Mouse (Mus musculus): ENCODE measurements around the gene Rilpl1. TPM values are rescaled to one million over a fixed set of nuclear protein-coding genes. Genes with fewer than 3 reads are reported as not detected.

Rilpl1 gene
- polyA plus RNA-seq, 1 experiment from 2014 or later: 16.4 TPM

DNA sequence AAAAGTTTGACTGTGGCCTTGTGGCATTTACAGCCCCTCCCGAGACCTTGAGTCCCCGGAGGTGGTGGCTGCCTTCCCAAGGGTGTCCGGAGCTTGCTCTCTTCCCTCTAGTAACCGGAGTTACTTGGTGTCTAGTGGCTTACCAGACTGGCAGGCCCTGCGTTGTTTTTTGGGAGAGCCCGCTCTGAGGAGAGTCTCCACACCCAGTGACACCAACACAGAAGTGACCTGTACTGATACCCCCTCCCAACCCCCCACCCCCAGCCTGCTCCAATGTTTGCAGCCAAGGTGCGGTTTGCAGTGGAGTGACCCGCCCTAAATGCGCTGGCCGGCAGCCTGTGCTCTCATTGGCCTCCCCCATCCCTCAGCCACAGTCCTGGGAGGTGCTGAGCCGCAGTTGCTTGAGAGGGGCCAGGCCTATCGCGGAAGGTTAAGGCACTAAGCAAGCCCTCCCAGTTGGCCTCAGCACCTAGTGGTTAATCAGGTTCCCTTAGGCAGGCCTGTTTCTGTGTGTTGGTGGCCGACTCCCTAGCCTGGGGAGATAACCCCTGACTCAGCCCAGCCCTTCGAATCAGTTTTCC, 84.8 kb downstream of the Rilpl1 start:
- no peaks in the 10 kb centered on the region for H3K27me3 ChIP-seq (ENCODE audit: control insufficient read depth, insufficient read depth, low read length)
- H3K4me3 ChIP-seq (ENCODE audit: low read depth, low read length): peak overlapping the region; percentile 87
- 5% methylated on average over 15 of the region's 15 CpGs for WGBS
- no peaks in the 10 kb centered on the region for H3K9me3 ChIP-seq (ENCODE audit: control insufficient read depth, low read length)
- peaks cover 6% of the 10 kb centered on the region; the same call in 1 of the 2 replicates for H3K36me3 ChIP-seq (ENCODE audit: control insufficient read depth, insufficient read depth, low read length)
- H3K27ac ChIP-seq (ENCODE audit: low read depth, low read length): peak overlapping the region; percentile 81
- no peaks in the 10 kb centered on the region; the same call in 1 of the 2 replicates for H3K4me1 ChIP-seq (replicated peaks; ENCODE audit: control insufficient read depth, insufficient read depth, low read length)
- peak overlapping the region; percentile 92 for H3K9ac ChIP-seq (ENCODE audit: low read depth, low read length)
- ATAC-seq (ENCODE audit: low FRiP score) (peak; percentile 60), DNase-seq (ENCODE audit: low spot score) (peak; percentile 50)
- peak overlapping the region; percentile 93 for H3K4me2 ChIP-seq (replicated peaks; ENCODE audit: low read depth, low read length)

- Histone ChIP-seq H3K27ac (ENCODE audit: low read depth, low read length) (peak overlapping the region; percentile 81), H3K4me3 (ENCODE audit: low read depth, low read length) (peak overlapping the region; percentile 87), H3K9ac (ENCODE audit: low read depth, low read length) (peak overlapping the region; percentile 92), H3K4me2 (replicated peaks; ENCODE audit: low read depth, low read length) (peak overlapping the region; percentile 93), H3K36me3 (ENCODE audit: control insufficient read depth, insufficient read depth, low read length) (peaks cover 6% of the 10 kb centered on the region; the same call in 1 of the 2 replicates), H3K4me1 (replicated peaks; ENCODE audit: control insufficient read depth, insufficient read depth, low read length) (no peaks in the 10 kb centered on the region; the same call in 1 of the 2 replicates), H3K9me3 (ENCODE audit: control insufficient read depth, low read length) (no peaks in the 10 kb centered on the region), H3K27me3 (ENCODE audit: control insufficient read depth, insufficient read depth, low read length) (no peaks in the 10 kb centered on the region)
- DNase-seq (ENCODE audit: low spot score) (no peak), ATAC-seq (ENCODE audit: low FRiP score) (peak; percentile 68)
- WGBS: 0% methylated on average over 12 of the region's 77 CpGs
Measured at GRCm38 (mm10) chr5:124445621-124446293, 85.4 kb downstream of the Rilpl1 start.

DNA sequence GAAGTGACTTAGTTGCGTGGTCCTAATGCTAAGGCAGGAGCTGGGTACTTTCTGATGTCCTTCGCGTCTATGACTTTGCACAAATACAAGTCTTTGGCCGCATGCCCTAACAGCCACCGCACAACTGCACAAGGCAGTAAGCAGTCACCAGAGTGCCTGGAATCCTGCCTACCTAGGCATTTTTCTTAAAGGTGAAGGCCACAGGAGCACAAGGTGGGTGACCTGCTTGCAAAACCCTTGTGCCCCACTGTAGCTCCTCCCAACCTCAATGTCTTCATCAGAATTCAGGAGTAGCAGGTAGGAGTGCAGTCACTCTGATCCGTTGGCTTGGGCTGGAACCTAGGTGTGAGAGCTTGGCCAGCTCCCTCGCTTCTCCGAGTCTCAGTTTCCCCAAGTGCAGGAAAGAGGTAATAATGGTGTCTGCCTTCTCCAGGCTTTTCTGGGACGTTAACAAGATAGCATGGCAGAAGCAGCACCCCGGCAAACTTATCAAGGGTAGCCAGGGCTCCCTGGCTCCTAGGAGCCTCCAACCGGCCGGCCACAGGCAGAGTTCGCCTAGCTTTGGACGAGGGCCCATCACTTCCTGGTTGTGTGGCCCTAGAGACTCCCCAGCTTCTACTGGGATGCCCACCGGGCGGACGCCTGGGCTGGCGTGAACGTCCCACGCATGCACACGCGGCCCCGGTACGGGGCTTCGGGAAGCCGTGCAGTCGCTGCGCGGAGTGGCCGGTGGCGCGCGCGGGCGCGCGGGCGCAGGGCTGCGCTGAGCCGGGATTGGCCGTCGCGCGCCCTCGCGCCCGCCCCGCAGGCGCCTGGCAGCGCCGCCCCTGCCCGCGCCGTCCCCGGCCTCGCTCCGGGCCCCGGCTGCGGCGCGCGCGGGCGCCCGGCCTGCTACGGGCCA, 86.3 kb downstream of the Rilpl1 start:
- Histone ChIP-seq H3K9me3 (ENCODE audit: control insufficient read depth, low read length) (no peaks in the 10 kb centered on the region), H3K4me3 (ENCODE audit: low read depth, low read length) (peak overlapping the region; percentile 87), H3K27ac (ENCODE audit: low read depth, low read length) (peak overlapping the region; percentile 81), H3K9ac (ENCODE audit: low read depth, low read length) (peak overlapping the region; percentile 92), H3K4me1 (replicated peaks; ENCODE audit: control insufficient read depth, insufficient read depth, low read length) (no peaks in the 10 kb centered on the region; the same call in 1 of the 2 replicates), H3K36me3 (ENCODE audit: control insufficient read depth, insufficient read depth, low read length) (peaks cover 3% of the 10 kb centered on the region; the same call in 1 of the 2 replicates), H3K27me3 (ENCODE audit: control insufficient read depth, insufficient read depth, low read length) (no peaks in the 10 kb centered on the region), H3K4me2 (replicated peaks; ENCODE audit: low read depth, low read length) (peak overlapping the region; percentile 93)
- WGBS: 10% methylated on average over 33 of the region's 66 CpGs
- peak; percentile 87 for ATAC-seq (ENCODE audit: low FRiP score)
- DNase-seq (ENCODE audit: low spot score): peak; percentile 86

GRCm38 (mm10) chr5:124444208-124444607, 87.0 kb downstream of the Rilpl1 start:
- H3K36me3 ChIP-seq (ENCODE audit: control insufficient read depth, insufficient read depth, low read length): peaks cover 3% of the 10 kb centered on the region; the same call in 1 of the 2 replicates

More at GRCm38 (mm10) chr5:124444208-124444607, 87.0 kb downstream of the Rilpl1 start:
- Histone ChIP-seq H3K4me2 (replicated peaks; ENCODE audit: low read depth, low read length) (no peak overlapping the region; the same call in 1 of the 2 replicates), H3K27ac (ENCODE audit: low read depth, low read length) (no peak overlapping the region; the same call in 1 of the 2 replicates), H3K4me3 (ENCODE audit: low read depth, low read length) (no peak overlapping the region; the same call in 1 of the 2 replicates), H3K27me3 (ENCODE audit: control insufficient read depth, insufficient read depth, low read length) (no peaks in the 10 kb centered on the region), H3K9me3 (ENCODE audit: control insufficient read depth, low read length) (no peaks in the 10 kb centered on the region), H3K4me1 (replicated peaks; ENCODE audit: control insufficient read depth, insufficient read depth, low read length) (no peaks in the 10 kb centered on the region; the same call in 1 of the 2 replicates), H3K9ac (ENCODE audit: low read depth, low read length) (no peak overlapping the region)
- ATAC-seq (ENCODE audit: low FRiP score) (no peak), DNase-seq (ENCODE audit: low spot score) (no peak)
- WGBS: 69% methylated on average over 3 of the region's 3 CpGs

Other genes with a start within 250 kb of the Rilpl1 start
- gene Mphosph9, start 203.4 kb downstream of the Rilpl1 start, polyA plus RNA-seq (2014; fragmentation: Nextera tagmentation; extraction: Ambion mirVana): 15.5 and 20.5 TPM in 2 replicates
- 17.4 and 19.7 TPM in 2 replicates for gene 2810006K23Rik, start 203.3 kb downstream of the Rilpl1 start, polyA plus RNA-seq (2014; fragmentation: Nextera tagmentation; extraction: Ambion mirVana)
- gene Cdk2ap1, start 168.3 kb downstream of the Rilpl1 start, polyA plus RNA-seq (2014; fragmentation: Nextera tagmentation; extraction: Ambion mirVana): 155 and 243 TPM in 2 replicates
- gene Sbno1, start 105.4 kb downstream of the Rilpl1 start, polyA plus RNA-seq (2014; fragmentation: Nextera tagmentation; extraction: Ambion mirVana): 92.9 and 116 TPM in 2 replicates
- gene Kmt5a, start 91.5 kb downstream of the Rilpl1 start, polyA plus RNA-seq (2014; fragmentation: Nextera tagmentation; extraction: Ambion mirVana): 52.2 and 83.1 TPM in 2 replicates
- 19.2 and 20.8 TPM in 2 replicates for gene Rilpl2, start 53.0 kb downstream of the Rilpl1 start, polyA plus RNA-seq (2014; fragmentation: Nextera tagmentation; extraction: Ambion mirVana)
- gene Snrnp35, start 48.3 kb downstream of the Rilpl1 start, polyA plus RNA-seq (2014; fragmentation: Nextera tagmentation; extraction: Ambion mirVana): 15.2 and 15.7 TPM in 2 replicates
- gene Tmed2, start 9.3 kb upstream of the Rilpl1 start, polyA plus RNA-seq (2014; fragmentation: Nextera tagmentation; extraction: Ambion mirVana): 474 and 506 TPM in 2 replicates
- 15.6 and 17.6 TPM in 2 replicates for gene Ddx55, start 21.5 kb upstream of the Rilpl1 start, polyA plus RNA-seq (2014; fragmentation: Nextera tagmentation; extraction: Ambion mirVana)
- 82.2 and 83.5 TPM in 2 replicates for gene Eif2b1, start 47.7 kb upstream of the Rilpl1 start, polyA plus RNA-seq (2014; fragmentation: Nextera tagmentation; extraction: Ambion mirVana)
- 74.7 and 74.9 TPM in 2 replicates for gene Gtf2h3, start 47.7 kb upstream of the Rilpl1 start, polyA plus RNA-seq (2014; fragmentation: Nextera tagmentation; extraction: Ambion mirVana)
- 41.8 and 43.8 TPM in 2 replicates for gene Atp6v0a2, start 97.2 kb upstream of the Rilpl1 start, polyA plus RNA-seq (2014; fragmentation: Nextera tagmentation; extraction: Ambion mirVana)
- gene Dnah10, start 193.7 kb upstream of the Rilpl1 start, polyA plus RNA-seq (2014; fragmentation: Nextera tagmentation; extraction: Ambion mirVana): 0.36 and 0.52 TPM in 2 replicates